Mouse (Mus musculus) cerebral cortex, adult 2 months (tissue): ENCODE results near the gene Kcnj1.

Source experiments
- WGBS: fragments of 180-500 bp; shearing (Covaris S2); methylation state at CpG from one replicate; pipeline ENCODE4 v1.1.7; 2018; 5-methylcytosine and 5-hydroxymethylcytosine counted together

The Kcnj1 gene

DNA sequence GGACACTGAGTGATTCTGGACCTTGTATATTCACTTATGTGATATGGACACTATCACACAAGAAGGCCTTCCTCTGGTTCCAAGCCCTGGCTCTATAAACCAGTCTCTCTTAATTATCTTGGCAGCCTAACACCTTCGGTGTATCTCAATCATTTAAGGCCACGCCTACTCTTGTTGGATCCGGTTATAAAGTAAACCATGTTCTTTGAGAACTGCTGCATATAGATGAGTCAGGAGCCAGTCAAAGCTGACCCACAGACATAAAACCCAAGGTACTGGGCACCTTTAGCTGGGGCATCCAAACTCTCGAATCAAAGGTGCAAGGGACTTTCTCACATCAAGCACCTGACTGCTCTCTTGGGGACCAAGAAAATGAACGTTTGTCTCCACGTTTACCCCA is at the start of gene Kcnj1:
Gene Kcnj1, plus strand, starts transcription at position 292 of the 400 bp plus-strand sequence.
- 90% methylated on average over 6 of the region's 6 CpGs for WGBS

DNA sequence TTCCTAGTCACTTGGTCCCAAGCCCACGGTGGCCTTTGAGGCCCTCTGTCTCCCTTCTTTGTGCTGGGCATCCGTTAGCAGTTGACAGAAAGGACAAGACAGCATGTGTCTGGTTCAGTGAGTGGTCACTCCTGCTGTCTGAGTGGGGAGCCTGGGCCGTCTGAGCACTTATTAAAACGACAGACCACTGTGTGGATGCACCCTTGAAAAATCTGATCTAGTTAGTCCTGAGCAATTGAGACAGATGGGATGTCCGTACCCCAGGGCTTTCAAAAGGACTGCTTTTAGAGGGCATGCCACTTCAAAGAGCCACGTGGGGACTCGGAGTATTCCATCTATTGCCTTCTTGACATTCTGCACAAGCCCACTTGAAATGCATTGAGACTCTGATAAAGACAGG is 48.7 kb upstream of the Kcnj1 start:
- 79% methylated on average over 7 of the region's 7 CpGs for WGBS

DNA sequence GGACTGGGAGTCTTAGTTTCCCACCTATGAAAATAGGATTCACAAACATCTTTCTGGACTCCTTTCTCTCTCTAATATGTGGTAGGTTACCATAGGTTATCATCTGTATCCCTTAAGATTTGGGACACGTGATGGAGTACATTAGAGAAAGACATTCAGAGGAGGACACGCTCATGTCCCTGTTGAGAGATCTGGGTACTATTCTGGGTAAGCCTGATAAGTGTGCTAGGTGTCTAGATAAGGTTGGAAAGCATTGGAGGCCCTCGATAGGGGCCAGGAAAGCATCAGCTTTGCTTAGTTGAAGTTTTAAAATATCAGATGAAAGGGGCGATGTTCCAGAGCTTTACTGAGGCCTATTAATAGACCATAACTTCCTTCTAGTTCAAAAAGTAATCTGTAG is 43.5 kb upstream of the Kcnj1 start:
- 87% methylated on average over 4 of the region's 4 CpGs for WGBS

DNA sequence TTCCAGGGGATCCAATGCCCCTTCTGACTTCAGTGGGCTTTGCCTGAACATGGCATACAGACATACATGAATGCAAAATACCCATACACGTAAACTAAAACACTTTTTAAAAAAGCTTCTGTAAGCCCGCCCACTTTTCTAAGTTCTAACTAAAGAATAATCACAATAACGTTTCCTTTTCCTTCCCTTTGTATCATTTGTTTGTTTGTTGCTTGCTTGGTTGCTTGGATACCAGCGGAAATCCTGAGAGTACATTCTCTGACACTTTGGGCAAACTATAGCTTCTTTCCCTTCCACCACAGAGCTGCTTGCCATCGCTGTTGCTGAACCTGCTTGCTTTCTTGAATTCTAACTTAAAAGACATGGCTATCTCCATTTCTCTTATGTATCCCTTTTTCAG is 41.1 kb upstream of the Kcnj1 start:
- 58% methylated on average over 5 of the region's 5 CpGs for WGBS

DNA sequence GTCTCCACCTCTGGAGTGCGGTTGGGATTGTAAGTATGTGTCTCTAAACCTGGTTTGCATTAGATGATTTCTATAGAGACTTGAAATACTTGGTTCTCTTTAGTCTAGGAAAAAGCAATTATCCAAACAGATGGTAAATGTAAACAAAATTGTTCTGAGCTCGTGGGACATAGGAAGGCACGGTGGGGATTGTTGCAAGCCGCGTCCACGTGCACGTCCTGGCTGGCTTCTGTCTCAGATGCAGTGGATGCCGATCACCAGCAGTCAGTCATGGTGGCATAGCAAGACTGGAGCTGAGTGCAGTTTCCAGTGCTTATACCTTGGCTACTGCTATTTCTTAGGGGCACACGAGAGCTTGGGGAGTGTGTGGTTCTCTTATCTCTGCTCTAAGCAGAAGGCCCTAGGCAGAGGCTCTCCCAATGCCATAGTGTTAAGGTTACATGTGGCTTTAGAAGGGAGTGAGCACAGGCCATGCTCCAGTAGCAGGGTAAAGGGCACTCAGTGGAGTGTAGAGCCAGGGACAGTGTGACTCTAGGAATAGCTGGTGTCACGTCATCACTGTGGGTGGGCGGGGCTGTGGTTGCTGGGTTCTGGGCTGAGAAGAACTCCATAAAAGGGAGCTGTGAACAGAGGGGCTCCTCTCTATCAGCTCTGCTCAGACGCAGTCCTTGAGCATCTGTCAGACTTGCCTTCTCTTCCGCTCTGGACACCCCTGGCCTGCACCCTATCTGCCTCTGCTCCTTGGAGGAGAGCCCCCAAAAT is 36.7 kb upstream of the Kcnj1 start:
- 87% methylated on average over 13 of the region's 13 CpGs for WGBS

DNA sequence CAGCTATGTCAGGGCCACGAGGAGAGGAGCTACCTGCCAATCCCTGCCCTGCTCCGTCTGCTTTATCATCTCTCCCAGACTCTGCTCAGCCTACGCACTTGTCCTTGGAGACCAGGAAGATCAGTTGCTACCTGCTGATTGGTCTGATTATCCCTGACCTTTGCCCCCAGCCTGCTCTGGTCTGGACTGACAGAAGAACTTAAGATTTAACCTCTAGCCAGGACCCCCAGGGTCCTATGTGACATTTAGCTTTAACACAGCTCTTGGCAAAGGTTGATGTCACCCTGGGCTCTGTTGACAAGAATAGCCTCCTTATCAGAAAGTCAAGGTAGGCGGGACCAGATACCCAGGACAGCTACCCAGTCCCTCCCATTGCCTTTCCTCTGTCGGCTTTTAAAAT is 31.5 kb upstream of the Kcnj1 start:
- 76% methylated on average over 5 of the region's 5 CpGs for WGBS

DNA sequence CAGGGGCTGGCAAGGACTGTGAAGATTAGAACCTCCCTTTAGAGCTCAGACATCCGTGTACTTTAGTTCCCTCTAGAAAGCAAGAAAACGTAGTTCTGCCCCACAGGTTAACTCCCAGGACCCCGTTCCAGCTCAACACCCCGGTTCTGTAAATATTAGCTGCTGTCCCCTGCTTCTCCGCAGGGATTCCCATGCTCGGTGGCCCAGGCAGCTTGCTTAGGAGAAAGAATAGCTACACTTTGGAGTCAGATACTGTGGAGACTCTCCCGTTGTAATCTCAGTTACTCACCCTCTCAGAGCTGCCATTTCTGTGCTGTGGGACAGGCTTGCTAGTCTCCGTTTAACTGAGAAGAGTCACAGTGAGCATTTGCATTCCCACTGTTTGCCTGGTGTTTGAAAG is 29.4 kb upstream of the Kcnj1 start:
- 32% methylated on average over 8 of the region's 8 CpGs for WGBS

DNA sequence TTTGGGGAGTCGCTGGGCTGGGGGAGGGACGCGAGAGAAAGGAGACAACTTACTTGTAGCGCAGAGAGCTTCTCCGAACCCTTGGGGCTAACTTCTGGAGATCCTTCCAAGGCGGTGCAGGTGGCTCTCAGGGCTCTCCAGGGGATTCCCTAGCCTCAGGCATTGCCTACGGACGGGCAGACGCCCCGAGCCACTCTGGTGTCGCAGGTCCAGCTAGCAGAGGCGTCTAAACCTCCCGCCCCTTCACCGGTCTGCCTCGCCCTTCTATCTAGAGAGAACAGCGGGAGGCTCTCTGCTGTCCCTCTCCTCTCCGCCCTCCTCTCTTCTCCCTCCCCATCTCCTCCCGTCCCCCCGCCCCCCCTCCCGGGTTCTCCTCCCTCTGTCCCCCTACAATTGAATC is 28.2 kb upstream of the Kcnj1 start, which contains the start of gene Kcnj5:
Gene Kcnj5, minus strand, starts transcription at position 300 of the 400 bp plus-strand sequence.
- 3% methylated on average over 20 of the region's 20 CpGs for WGBS

DNA sequence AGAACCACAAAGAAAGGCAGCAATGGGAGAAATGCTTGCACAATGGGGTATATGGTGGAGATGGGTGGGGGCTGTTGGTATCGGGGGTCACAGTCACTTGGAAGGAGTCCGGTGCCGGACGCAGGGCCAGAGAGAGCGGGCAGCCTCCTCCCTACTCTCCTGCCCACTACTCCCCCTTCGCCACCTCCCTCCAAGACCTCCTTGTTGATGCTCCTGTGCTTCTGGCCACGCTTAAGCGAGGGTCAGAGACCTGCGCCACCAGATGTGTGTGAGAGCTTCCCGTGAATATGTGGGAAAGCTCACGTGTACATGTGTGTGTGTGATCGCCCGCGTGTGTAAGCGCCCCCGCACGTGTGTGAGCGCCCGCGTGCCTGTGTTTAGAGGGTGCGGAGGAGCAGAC is 27.8 kb upstream of the Kcnj1 start:
- 2% methylated on average over 21 of the region's 21 CpGs for WGBS

DNA sequence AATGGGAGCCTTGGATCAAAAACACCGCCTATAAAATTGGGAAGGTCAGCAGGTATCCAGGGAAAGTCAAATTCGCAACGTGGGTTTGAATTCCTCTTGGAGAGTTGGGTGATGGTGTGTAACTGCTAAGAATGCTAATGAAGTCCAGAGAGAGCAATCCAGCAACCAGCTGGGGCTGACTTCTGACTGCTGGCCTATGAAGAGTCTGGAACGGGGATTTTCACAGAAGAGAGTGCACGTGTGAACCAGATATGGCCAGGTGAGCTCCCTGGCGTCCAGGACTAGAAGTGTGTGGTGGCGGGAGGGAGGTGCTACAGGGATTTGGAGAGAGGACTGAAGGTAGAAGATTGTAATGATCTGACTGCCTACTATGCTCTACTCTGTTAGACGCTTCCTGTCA is 24.2 kb upstream of the Kcnj1 start:
- 75% methylated on average over 8 of the region's 8 CpGs for WGBS

DNA sequence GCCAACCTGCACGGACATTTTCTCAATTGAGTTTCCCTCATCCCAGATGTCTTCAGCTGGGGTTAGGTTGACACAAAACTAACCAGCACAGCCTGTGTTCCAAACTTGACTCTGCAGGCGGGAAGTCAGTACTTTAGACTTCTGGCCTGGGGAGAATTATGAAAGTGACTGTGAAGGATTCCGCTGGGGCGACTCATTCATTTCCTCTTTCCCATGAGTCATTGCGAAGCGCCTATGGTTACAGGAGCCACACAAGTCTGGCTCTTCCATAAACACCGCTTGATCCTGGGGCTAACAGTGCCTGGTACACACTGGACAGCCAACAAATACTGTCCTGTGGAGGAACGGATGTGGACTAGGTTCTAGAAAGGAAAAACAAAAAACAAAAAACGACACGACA is 22.9 kb upstream of the Kcnj1 start:
- 89% methylated on average over 10 of the region's 10 CpGs for WGBS

DNA sequence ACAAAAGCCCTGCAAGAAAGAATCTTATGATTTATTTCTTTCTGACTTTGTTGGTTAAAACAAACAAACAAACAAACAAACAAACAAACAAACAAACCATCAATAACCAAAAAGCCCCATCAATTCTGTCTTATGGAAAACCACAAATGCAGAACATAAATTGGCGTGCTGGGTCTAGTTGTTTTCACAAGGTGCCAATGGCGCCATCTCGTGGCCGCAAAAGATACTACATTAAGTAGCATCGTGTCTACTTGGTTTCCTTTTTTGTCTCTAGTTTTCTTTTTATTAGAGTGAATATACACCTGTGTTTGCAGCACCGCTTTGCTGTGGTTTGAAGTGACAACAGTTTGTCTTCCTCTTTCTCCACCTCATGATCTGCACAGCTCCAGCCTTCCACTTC is 22.0 kb upstream of the Kcnj1 start:
- WGBS, result 5% methylated on average over 6 of the region's 6 CpGs

DNA sequence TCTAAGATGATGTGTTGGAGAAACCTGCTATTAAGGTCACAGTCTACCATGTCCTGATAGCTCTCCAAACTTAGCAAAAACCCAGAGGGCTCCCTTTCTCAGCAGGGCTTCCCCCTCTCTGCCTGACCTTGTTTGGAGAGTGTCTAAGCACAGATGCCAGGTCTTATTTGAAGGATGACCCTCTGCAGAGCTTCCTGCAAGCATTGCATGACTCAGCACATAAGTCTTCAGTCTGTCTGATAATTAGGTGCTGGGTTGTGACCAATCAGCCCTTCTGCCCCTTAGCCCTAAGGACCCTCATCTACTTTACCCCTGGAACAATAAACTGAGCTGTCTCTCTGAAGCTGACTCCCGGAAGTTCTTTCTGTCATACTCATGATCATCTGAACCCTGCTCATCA is 11.5 kb upstream of the Kcnj1 start:
- WGBS, result 91% methylated on average over 1 of the region's 1 CpGs

DNA sequence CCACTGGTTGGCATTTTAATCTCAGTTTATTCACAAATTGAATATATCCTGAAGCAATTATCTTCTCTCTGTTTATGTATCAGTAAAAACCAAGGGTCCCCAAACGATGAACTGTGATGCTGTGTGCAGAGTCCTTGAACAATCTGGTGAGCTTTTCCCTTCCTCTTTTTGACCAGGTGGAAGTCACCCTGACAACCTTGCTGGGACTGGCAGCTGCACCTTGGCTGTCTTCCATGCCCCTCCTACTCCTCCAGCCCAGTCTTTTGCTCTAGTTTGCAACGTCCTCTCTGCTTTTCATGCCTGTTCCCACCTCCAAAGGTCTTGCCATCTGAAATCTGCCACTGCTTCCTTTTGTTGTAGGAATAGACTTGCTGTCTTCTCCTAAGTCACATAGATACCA is 3.5 kb upstream of the Kcnj1 start:
- WGBS, result 38% methylated on average over 2 of the region's 2 CpGs

DNA sequence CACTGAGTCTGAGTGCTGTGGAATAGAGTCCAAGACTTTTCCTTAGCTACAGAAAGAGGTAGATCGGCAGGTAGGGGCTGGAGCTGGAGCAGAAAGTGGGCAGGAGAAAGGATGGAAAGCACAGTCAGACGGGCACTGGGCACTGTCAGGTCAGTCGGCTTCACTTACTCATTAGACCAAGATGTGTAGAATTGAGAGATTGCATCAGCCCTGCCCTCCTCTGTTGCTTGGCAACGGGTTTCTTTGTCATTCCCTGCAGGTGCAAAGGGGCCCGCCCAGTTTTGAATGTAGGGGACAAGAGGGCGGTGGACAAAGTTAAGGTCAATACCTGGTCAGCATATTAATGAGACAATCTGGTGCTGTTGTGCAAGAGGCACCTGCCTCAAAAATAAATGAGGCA is 2.9 kb upstream of the Kcnj1 start:
- WGBS, result 32% methylated on average over 6 of the region's 6 CpGs

DNA sequence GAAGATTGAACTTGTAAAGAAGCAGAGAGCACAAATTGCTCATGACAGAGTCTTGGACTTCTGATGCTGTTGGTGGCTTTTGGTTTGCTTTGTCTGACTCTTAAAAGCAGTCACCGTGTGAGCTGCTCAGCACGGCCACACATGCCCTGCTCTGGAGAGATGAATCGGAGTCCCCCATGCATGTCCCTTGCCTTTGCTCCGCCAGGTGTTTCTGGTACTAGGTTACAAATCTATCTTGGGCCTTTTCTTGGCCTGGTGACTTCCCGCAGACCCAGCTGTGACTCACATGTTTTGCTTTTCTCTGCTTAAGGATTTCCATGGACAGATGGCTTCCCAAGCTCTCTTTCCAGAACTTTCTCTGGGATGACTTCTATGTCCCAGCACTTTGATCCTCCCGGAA is 1.4 kb downstream of the Kcnj1 start:
- WGBS, result 94% methylated on average over 6 of the region's 6 CpGs

DNA sequence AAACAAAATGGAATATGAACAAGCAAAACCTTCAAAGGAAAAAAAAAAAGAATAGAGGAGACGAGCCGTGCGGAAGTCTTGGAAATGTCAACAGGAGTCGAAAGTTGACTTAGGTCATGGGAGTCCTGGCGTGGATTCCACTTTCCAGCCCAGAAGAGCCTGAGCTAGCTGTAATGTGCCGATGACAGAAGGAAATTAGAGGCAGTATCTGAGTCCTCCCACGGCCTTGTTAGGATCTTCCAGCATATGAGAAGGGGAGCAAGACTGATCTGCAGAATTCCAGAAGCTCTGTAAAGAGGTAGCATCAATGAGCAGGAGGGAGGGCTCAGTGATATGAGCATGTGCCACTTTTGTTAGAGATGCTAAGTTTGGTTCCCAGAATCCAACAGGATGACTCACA is 3.7 kb downstream of the Kcnj1 start:
- 77% methylated on average over 7 of the region's 7 CpGs for WGBS

DNA sequence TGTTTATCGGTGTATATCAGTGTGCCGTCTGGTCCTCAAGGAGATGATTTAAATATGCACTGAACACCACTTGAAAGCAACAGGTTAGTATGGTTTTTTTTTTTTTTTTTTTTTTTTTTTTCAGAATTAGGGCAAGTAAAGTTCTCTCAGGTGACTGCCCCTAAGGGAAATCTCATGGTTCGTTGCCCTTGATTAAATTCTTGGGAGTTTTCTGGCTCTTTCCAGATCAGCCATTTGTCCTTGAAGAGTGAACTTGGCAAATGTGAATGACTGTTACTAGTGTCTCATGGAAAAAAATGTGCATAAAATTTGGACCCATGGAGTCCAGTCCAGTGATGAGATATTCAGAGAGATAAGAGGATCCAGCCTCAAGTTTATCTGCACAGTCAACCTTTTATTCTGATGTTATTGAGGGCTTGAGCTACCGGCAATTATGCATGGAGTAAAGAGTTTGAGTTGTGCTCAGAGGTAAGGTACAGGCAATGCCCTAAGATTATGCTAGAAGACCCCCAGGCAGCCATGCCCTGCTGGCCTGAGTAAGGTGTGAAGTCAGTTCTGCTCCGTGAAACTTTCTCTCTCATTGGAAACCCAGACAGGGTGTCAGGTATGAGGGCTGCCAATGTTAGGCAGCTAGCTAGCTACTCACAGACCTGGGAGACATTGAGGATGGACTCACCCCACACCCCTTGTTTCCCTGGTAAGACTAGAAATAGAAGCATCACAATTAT is 4.7 kb downstream of the Kcnj1 start:
- WGBS, result 88% methylated on average over 5 of the region's 5 CpGs

DNA sequence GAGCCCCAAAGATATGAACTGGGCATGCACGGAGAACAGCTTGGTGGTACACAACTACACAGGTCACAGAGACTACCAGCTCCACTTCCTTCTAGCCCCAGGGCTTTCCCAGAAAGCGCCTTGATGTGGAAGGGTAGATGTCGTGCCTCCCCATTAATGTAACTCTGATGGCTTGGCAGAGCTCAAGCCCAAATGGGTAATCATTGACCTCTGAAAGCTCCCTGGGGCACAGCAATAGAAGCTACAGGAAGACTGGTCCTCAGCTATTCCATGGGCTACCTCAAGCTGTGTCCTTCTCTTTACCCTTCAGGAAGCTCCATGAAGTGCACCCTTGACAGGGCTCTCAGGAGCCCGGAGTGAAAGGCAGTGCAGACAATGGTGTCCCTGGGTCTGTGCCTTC is 12.6 kb downstream of the Kcnj1 start:
- 87% methylated on average over 4 of the region's 4 CpGs for WGBS

DNA sequence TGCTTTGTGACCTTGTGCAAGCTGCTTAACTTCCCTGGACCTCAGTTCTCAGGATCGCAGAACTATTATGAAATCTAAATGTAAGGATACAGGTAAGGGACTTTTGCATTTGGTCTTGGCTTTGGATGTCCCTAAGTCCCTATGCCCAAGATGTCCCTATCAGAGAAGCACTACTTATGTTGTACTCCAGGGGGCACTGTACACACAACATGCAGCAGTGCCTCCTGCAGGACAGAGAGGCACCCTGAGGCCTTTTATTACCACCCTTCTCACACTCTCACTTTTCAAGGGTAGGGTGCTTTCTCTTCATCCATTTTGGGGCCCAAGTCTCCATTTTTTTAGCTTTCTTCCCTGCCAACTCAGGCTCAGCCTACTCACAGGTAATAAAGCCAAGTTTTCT is 15.8 kb downstream of the Kcnj1 start:
- WGBS, result 89% methylated on average over 1 of the region's 1 CpGs

DNA sequence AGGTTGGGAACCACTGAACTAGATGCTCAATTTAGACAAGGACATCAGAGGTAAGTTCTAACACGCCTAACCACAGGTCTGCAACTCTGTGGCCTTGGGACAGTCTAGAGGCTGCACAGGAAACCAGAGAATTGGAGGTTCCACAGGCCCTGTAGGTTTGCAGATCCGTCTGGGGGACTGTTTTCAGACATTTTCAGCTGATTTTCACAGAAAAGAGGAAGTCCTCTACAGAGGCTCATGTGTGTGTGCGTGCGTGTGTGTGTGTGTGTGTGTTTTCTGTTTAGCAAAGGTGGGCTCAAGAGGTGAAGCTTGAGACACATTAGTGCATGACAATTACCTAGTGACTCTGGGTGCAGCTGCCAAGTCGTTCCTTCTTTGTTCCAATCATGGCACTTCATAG is 18.8 kb downstream of the Kcnj1 start:
- 86% methylated on average over 5 of the region's 5 CpGs for WGBS

DNA sequence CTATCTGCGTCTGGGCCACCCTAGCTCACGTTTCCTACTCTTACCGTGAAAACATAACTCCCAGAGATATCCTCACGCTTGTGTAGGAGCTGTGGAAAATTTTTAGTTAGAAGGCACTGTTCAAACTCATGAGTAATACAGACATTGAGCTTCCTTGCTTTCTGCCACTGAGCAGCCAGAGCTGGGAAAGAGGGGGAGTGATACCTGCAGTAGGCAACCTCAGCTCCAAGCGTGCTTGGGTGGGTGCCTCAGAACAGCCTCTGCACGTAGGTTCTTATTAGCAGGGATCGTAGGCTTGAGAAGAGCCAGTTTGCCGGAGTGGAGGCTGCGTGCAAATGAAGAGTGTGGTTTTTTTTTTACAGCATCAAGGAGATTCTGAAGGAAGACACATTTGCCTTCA is 19.4 kb downstream of the Kcnj1 start:
- 48% methylated on average over 9 of the region's 9 CpGs for WGBS

DNA sequence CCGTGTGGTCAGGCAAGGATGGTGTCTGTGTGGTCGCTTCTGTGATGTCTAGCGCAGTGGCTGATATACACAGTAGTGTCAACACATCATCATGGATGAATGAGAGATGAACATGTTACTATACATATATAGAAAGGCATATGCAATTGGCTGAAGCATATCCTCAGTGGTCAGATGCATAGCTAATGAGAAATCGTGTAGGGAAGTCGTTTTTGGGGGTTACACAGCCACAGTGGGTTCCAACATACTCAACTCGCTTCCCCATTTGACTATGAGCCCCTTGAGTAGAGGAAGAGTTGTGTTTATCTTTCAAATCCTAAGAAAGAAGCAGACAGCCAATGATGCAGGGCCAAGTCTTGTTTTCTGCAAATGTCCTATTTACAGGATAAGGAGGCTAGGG is 20.4 kb downstream of the Kcnj1 start:
- WGBS, result 84% methylated on average over 6 of the region's 6 CpGs
